21 mouse cellular contexts compared by ENCODE assay signal in the genomic region with DNA sequence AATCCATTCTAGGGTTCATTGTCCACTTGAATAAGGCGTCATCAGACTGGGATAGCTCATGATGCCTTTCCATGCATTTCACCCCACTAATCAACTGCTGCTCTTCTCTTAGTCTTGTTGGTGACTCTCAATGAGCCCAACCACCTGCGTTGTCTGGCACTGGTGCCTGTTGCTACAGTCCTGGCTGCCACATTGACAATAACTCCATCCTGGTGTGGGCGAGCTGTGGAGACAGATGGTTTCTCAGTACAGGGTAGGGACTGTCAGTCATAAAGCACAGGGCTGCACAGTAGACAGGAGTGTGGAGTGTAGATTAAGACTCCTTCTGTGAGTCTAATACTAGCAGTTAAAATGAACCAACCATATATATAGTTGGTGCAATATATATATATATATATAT.
A peak's percentile ranks its signal among the peaks of the same experiment; 100 is the strongest.
DNase-seq lines count a peak whose midpoint lies in the region; ATAC-seq and TF ChIP-seq lines count a peak whose summit lies in the region.
"Had no signal": no experiment of that assay in that cellular context is flagged by ENCODE, and none has a peak within 500 bp of the region (broad histone marks: within the 10 kb centered on the region; RNA-seq: fewer than 3 reads in every experiment).

No protein-coding gene starts in this region.

- no peak overlapping the region for H3K9ac ChIP-seq in forebrain, postnatal 0 days
- H3K9ac ChIP-seq: hindbrain, embryonic 13.5 days; neural tube, embryonic 13.5 days had no signal

- ATAC-seq in frontal cortex, adult (ENCODE audit: low TSS enrichment): 0 out of 2 replicates have a peak, but pooled peaks have one; percentile 73
- peak; percentile 77 for ATAC-seq in forebrain, postnatal 0 days
- ATAC-seq: activated CD4-positive, CD25-positive, alpha-beta regulatory T cell, adult 4 months; inflammation-experienced regulatory T-cells, adult 6 months; midbrain, embryonic 16.5 days had no signal

- H3K9me3 ChIP-seq in forebrain, postnatal 0 days (ENCODE audit: low read length): no peaks in the 10 kb centered on the region
- H3K9me3 ChIP-seq: hindbrain, embryonic 13.5 days; midbrain, embryonic 10.5 days; neural tube, embryonic 13.5 days had no signal

- intact Hi-C loops in gastrocnemius, postnatal 36 days (cut with DNase I): no loop called here

- WGBS in forebrain, postnatal 0 days: 69% methylated on average over 3 of the region's 3 CpGs

- H3K27ac ChIP-seq in forebrain, postnatal 0 days (ENCODE audit: low read depth, low read length): no peak overlapping the region
- H3K27ac ChIP-seq: hindbrain, embryonic 13.5 days; macrophage; midbrain, embryonic 10.5 days; neural tube, embryonic 13.5 days had no signal

- H3K4me1 ChIP-seq in forebrain, postnatal 0 days (ENCODE audit: insufficient read depth): no peaks in the 10 kb centered on the region
- H3K4me1 ChIP-seq: hindbrain, embryonic 13.5 days; midbrain, embryonic 10.5 days; neural tube, embryonic 13.5 days had no signal

- H3K4me3 ChIP-seq in forebrain, postnatal 0 days (ENCODE audit: low read depth, low read length): no peak overlapping the region
- H3K4me3 ChIP-seq: hindbrain, embryonic 13.5 days; midbrain, embryonic 10.5 days; myocyte; neural tube, embryonic 13.5 days had no signal

- no peaks in the 10 kb centered on the region for H3K36me3 ChIP-seq in forebrain, postnatal 0 days (ENCODE audit: insufficient read depth)
- H3K36me3 ChIP-seq: hindbrain, embryonic 13.5 days; midbrain, embryonic 10.5 days; neural tube, embryonic 13.5 days had no signal

- no peak overlapping the region for H3K4me2 ChIP-seq in forebrain, postnatal 0 days (ENCODE audit: low read depth)
- H3K4me2 ChIP-seq: hindbrain, embryonic 13.5 days; neural tube, embryonic 13.5 days had no signal

- no peak for TF ChIP-seq CTCF in brain, embryonic 14.5 days (IDR thresholded peaks at IDR 0.05; ENCODE audit: borderline replicate concordance, extremely low read depth, insufficient read depth, insufficient read length)
- TF ChIP-seq CTCF in forebrain, postnatal 0 days (IDR thresholded peaks at IDR 0.05; ENCODE audit: low read depth): no peak

- DNase-seq in frontal cortex, postnatal 14 days (ENCODE audit: low spot score in 2 of 2): no peak
- peak; percentile 30 for DNase-seq in brain, embryonic 14.5 days (ENCODE audit: low read depth)
- DNase-seq in forebrain, postnatal 0 days: no peak
- peak; percentile 85 for DNase-seq in layer of hippocampus, adult 9-11 months
- no peak for DNase-seq in retina, embryonic 14.5 days (ENCODE audit: low spot score)
- no peak for DNase-seq in gastrocnemius, postnatal 36 days
- DNase-seq in gastrocnemius, adult 8-10 months (ENCODE audit: low spot score in 2 of 2): no peak
- DNase-seq: adrenal gland, adult 8-10 months; cerebellum, adult 8-10 months; gastrocnemius, postnatal 25 days; kidney, adult 18-20 months; thymus, postnatal 25 days had no signal

- no peak for TF ChIP-seq POLR2A in brain, embryonic 14.5 days (IDR thresholded peaks at IDR 0.05; ENCODE audit: borderline replicate concordance, extremely low read depth, insufficient read depth, insufficient read length, poor library complexity, severe bottlenecking)

- H3K27me3 ChIP-seq in forebrain, postnatal 0 days (ENCODE audit: insufficient read depth, low read length): no peaks in the 10 kb centered on the region
- H3K27me3 ChIP-seq: hindbrain, embryonic 13.5 days; neural tube, embryonic 13.5 days had no signal

Comparison
In these comparisons a context has a peak if more than half of its experiments do, and no peak if none do; other contexts are left out.
1. DNase-seq: peak in brain, embryonic 14.5 days (single experiment) and layer of hippocampus, adult 9-11 months (single experiment); none in frontal cortex, postnatal 14 days (0 of 2), forebrain, postnatal 0 days (single experiment), retina, embryonic 14.5 days (single experiment), gastrocnemius, postnatal 36 days (0 of 2) and gastrocnemius, adult 8-10 months (0 of 2).